Mouse (Mus musculus): ENCODE measurements at regions not wholly inside any gene's neighbourhood (a gene's known extent, or its start where the extent isn't known, plus 50 kb on each side); places are given as distances from the start of the nearest gene placed in this dataset.

GRCm38 (mm10) chr2:12697209-12697608, 226.6 kb upstream of the Pter start:
- DNase-seq (ENCODE audit: low spot score in 2 of 2), result no peak

- no peak for DNase-seq (ENCODE audit: low spot score in 2 of 2)
These were observed 224.5 kb upstream of the Pter start for GRCm38 (mm10) chr2:12699331-12699730.

GRCm38 (mm10) chr2:12707514-12707913, 216.3 kb upstream of the Pter start:
- no peak for DNase-seq (ENCODE audit: low spot score in 2 of 2)

GRCm38 (mm10) chr2:12709156-12709923, 214.5 kb upstream of the Pter start:
- peak; percentile 8 to 11 for DNase-seq (ENCODE audit: low spot score in 2 of 2)

GRCm38 (mm10) chr2:12709924-12710240, 214.0 kb upstream of the Pter start:
- DNase-seq (ENCODE audit: low spot score in 2 of 2), result no peak

- DNase-seq (ENCODE audit: low spot score in 2 of 2), result no peak
These were observed 207.5 kb upstream of the Pter start for GRCm38 (mm10) chr2:12716124-12717012.

GRCm38 (mm10) chr2:12729251-12729650, 194.6 kb upstream of the Pter start:
- no peak for DNase-seq (ENCODE audit: low spot score in 2 of 2)

- no peak for DNase-seq (ENCODE audit: low spot score in 2 of 2)
These were observed 186.7 kb upstream of the Pter start for GRCm38 (mm10) chr2:12737140-12737539.

GRCm38 (mm10) chr2:12746856-12747255, 177.0 kb upstream of the Pter start:
- DNase-seq (ENCODE audit: low spot score in 2 of 2), result no peak

- no peak for DNase-seq (ENCODE audit: low spot score in 2 of 2)
These were observed 165.0 kb upstream of the Pter start for GRCm38 (mm10) chr2:12758816-12759215.

GRCm38 (mm10) chr2:12759931-12760330, 163.9 kb upstream of the Pter start:
- DNase-seq (ENCODE audit: low spot score in 2 of 2), result no peak

GRCm38 (mm10) chr2:12761461-12761860, 162.4 kb upstream of the Pter start:
- DNase-seq (ENCODE audit: low spot score in 2 of 2), result no peak

GRCm38 (mm10) chr2:12764510-12764909, 159.3 kb upstream of the Pter start:
- no peak for DNase-seq (ENCODE audit: low spot score in 2 of 2)

GRCm38 (mm10) chr2:12765336-12765735, 158.5 kb upstream of the Pter start:
- DNase-seq (ENCODE audit: low spot score in 2 of 2), result no peak

GRCm38 (mm10) chr2:12776866-12777265, 147.0 kb upstream of the Pter start:
- DNase-seq (ENCODE audit: low spot score in 2 of 2), result no peak

GRCm38 (mm10) chr2:12777696-12778095, 146.1 kb upstream of the Pter start:
- no peak for DNase-seq (ENCODE audit: low spot score in 2 of 2)

- no peak for DNase-seq (ENCODE audit: low spot score in 2 of 2)
These were observed 131.2 kb upstream of the Pter start for GRCm38 (mm10) chr2:12792596-12792995.

GRCm38 (mm10) chr2:12797615-12798169, 126.1 kb upstream of the Pter start:
- no peak for DNase-seq (ENCODE audit: low spot score in 2 of 2)

- no peak for DNase-seq (ENCODE audit: low spot score in 2 of 2)
These were observed 124.5 kb upstream of the Pter start for GRCm38 (mm10) chr2:12799153-12799925.

- no peak for DNase-seq (ENCODE audit: low spot score in 2 of 2)
These were observed 121.2 kb upstream of the Pter start for GRCm38 (mm10) chr2:12802667-12803066.

- no peak for DNase-seq (ENCODE audit: low spot score in 2 of 2)
These were observed 118.7 kb upstream of the Pter start for GRCm38 (mm10) chr2:12805096-12805495.

- no peak for DNase-seq (ENCODE audit: low spot score in 2 of 2)
These were observed 115.4 kb upstream of the Pter start for GRCm38 (mm10) chr2:12808466-12808865.

All from natural killer cell, adult 2 months (primary cell).